Mouse (Mus musculus): ENCODE data around the gene H2afz.
"Not testable (repeated sequence)": the region's sequence is repeated elsewhere in the genome, so short reads cannot be mapped to it uniquely, and the experiment has no call there.

Gene H2afz

GRCm38 (mm10) chr3:137864124-137864987, at the start of gene H2afz:
TSS of gene H2afz (plus strand) at chr3:137864487.
- DNase-seq (ENCODE audit: low spot score): peak; percentile 98

DNA sequence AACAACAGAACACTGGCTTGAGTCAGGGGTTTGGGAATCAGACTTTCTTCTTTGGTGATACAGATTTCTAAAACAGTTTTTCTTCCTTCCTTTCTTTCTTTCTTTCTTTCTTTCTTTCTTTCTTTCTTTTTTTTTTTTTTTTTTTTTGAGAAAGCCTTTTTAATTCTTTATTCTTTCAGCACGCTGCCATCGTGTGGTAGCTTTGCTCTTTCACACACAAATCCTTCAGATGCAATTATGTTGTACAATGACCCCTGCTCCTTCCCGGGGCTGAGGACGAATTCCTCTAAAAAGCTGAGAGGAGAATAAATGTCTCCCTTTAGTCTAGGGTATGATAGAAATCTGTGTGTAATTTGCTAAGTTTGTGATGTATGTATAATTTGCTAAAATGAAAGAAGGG, 45.6 kb upstream of the H2afz start:
- peak; percentile 39 for DNase-seq (ENCODE audit: low spot score)

GRCm38 (mm10) chr3:137820688-137821467, 43.4 kb upstream of the H2afz start:
- DNase-seq (ENCODE audit: low spot score): peak; percentile 10

GRCm38 (mm10) chr3:137823317-137823716, 41.0 kb upstream of the H2afz start:
- DNase-seq (ENCODE audit: low spot score): no peak

GRCm38 (mm10) chr3:137827678-137828077, 36.6 kb upstream of the H2afz start:
- no peak for DNase-seq (ENCODE audit: low spot score)

- DNase-seq (ENCODE audit: low spot score): no peak
Measured at GRCm38 (mm10) chr3:137831156-137831555, 33.1 kb upstream of the H2afz start.

GRCm38 (mm10) chr3:137833128-137833527, 31.2 kb upstream of the H2afz start:
- no peak for DNase-seq (ENCODE audit: low spot score)

GRCm38 (mm10) chr3:137833698-137834097, 30.6 kb upstream of the H2afz start:
- no peak for DNase-seq (ENCODE audit: low spot score)

GRCm38 (mm10) chr3:137836543-137836942, 27.7 kb upstream of the H2afz start:
- no peak for DNase-seq (ENCODE audit: low spot score)

GRCm38 (mm10) chr3:137838160-137838559, 26.1 kb upstream of the H2afz start:
- no peak for DNase-seq (ENCODE audit: low spot score)

GRCm38 (mm10) chr3:137842944-137843343, 21.3 kb upstream of the H2afz start:
- DNase-seq (ENCODE audit: low spot score): no peak

- no peak for DNase-seq (ENCODE audit: low spot score)
Measured at GRCm38 (mm10) chr3:137844263-137844662, 20.0 kb upstream of the H2afz start.

DNA sequence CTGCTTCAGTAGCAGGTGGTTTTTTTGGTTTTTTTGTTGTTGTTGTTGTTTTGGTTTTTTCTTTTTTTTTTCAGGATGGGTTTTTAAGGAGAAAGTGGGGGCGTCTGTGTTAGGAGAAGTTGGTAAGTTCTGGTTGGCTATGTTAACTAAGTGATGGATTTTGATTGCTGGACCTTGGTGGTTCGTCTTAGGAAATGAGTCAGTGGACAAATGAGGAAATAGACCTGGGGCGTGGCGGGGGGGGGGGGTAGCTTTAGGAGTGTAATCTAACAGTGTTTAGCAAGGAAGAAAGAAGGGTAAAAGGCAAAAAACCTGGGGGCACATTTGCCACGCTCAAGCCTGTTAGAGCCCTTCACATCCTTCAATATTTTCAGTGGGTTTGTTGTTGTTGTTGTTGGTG, 17.7 kb upstream of the H2afz start:
- DNase-seq (ENCODE audit: low spot score): no peak

GRCm38 (mm10) chr3:137848354-137848753, 15.9 kb upstream of the H2afz start:
- DNase-seq (ENCODE audit: low spot score): no peak

DNA sequence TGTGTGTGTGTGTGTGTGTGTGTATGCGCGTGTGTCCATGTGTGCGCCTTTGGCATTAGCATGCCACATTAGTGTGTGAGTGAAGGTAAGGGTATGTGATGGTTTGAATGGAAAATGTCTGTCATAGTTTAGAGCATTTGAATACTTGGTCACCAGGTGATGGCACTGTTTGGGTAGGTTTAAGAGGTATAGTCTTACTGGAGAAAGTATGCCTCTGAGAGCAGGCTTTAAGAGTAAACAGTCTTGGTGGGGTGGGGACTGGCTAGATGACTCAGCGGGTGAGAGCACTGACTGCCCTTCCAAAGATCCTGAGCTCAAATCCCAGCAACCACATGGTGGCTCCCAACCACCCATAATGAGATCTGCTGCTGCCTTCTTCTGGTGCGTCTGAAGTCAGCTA, 14.6 kb upstream of the H2afz start:
- DNase-seq (ENCODE audit: low spot score): peak; percentile 33

- DNase-seq (ENCODE audit: low spot score): no peak
Measured at GRCm38 (mm10) chr3:137851196-137851595, 13.1 kb upstream of the H2afz start.

GRCm38 (mm10) chr3:137853011-137853410, 11.3 kb upstream of the H2afz start:
- DNase-seq (ENCODE audit: low spot score): not testable (repeated sequence)

GRCm38 (mm10) chr3:137855328-137855727, 9.0 kb upstream of the H2afz start:
- DNase-seq (ENCODE audit: low spot score): no peak

- peak; percentile 69 for DNase-seq (ENCODE audit: low spot score)
Measured at GRCm38 (mm10) chr3:137856061-137856460, 8.2 kb upstream of the H2afz start.

DNA sequence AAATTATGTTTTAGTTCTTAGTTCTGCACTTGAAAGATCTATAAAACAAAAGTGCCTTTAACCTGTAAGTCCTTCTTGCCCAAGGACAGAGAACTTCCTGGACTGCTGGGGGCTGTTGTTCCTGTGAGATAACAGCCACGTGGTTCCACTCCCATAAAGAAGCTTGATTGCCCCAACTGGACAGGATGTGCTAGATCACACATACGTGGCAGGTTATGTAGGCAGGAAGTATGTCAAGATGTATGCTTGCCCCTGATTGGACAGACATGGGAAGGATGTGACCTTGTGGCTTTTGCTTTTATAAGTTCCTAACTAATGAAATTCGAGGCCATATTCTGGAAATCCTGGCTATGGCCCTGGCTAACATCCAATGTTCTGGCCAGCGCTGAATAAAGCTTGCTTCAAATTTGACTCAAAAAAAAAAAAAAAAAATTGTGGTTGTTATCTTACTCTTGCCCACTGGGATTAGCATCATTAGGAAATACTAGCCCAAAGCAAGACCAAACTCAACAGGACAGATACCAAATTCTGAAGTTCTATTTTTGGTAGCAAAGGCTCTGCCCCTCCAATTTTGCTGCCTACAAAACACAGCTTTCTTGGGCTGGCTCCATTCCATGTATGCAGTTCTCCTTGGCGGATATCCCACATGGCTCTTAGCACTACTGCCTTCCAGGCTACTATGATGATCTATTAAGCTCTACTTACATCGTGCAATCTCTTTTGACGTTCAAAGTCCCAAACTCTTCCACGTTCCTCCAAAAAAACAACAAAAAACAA, 3.7 kb upstream of the H2afz start:
- DNase-seq (ENCODE audit: low spot score): peak; percentile 85

DNA sequence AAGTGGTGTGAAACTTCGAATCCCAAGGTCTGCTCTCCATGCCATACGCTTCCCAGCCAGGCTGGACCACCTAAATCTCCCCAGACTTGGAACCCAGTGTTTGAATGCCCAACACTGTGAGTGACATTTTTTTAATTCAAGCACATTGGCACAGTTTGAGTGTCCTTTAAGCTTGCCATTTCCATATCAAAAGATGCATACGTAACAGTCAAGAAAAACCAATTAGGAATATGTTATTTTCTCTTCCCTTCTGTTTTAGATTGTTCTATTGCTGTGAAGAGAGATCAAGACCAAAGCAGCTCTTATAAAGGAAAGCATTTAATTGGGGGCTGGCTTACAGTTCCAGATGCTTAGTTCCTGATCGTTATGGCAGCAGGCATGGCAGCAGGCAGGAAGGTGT, 2.9 kb upstream of the H2afz start:
- DNase-seq (ENCODE audit: low spot score): no peak

- DNase-seq (ENCODE audit: low spot score): no peak
Measured at GRCm38 (mm10) chr3:137862600-137862999, 1.7 kb upstream of the H2afz start.

Data from adipocyte (in vitro differentiated cells).